Mouse (Mus musculus): ENCODE data around the gene Nrip3. TPM values are rescaled to one million over a fixed set of nuclear protein-coding genes. Genes with fewer than 3 reads are reported as not detected.

The Nrip3 gene
- polyA plus RNA-seq (2016; fragmentation: Nextera tagmentation; extraction: Ambion mirVana), result 1.5 and 2.0 TPM in 2 replicates

DNA sequence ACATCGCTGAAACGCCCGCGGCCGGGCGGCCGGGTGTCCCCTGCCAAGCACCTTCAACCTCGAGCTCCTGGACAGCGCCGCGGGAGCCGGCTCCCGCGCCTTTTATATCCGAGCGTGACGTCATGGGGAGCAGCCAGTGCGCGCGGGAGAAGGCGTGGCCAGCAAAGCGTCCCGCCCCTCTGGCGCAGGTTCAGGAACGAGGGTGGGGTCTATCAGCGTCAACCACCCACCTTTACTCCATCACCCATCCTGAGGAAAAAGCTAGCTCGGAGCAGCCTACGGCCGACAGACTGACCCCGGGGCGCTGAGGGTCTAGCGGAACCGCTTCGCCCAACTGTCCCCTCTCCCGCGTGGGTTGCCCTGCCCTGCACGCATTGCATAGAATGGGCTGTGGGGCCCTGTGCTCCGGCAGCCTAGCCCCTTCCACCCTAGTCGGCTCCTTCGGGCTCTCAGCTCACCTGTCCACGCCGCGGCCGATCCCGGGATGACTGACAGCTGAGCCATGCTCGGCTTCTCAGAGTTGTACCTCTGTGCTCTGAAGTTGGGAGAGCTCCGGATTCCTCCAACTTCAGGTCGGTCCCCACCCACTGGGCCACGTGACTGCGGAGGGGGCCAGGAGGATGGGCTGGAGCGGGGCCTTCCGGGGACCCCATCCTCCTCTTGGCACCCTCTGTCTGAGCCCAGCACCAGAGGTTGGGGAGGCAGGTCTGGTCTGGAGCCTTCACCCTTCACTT lies at the start of gene Nrip3:
Gene Nrip3 (minus strand): TSS at position 556 of the 734 bp plus-strand sequence.
- H3K36me3 ChIP-seq, result no peaks in the 10 kb centered on the region
- H3K4me1 ChIP-seq, result peaks cover 17% of the 10 kb centered on the region
- peak within 1 kb of the TSS; percentile 63; the same call in 1 of the 2 replicates for H3K27ac ChIP-seq (replicated peaks)
- H3K27me3 ChIP-seq (ENCODE audit: low read depth, poor library complexity, severe bottlenecking), result peaks cover 61% of the 10 kb centered on the region
- DNase-seq (ENCODE audit: low spot score), result peak; percentile 84
- WGBS, result 2% methylated on average over 52 of the region's 52 CpGs
- H3K9me3 ChIP-seq (replicated peaks), result no peaks in the 10 kb centered on the region
- peak within 1 kb of the TSS; percentile 61 for H3K4me3 ChIP-seq

DNA sequence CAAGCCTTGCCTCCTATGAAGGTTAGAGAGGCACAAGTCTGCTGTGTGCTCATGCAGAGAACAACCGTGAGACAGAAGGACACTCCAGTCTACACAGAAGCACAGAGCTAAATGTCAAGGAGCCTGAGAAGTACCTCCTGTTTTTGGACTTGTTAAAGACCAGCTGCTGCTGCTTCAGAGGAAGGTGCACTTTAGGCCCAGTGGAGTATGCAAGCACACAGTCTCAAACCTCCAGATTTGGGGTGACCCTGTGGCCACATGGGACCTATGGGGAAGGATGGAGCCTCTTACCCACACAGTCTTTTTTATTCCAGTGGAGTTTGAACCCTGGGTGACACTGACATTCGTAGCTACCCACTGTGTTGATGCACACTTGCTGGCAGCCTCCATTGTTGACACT lies 49.6 kb upstream of the Nrip3 start:
- WGBS, result 84% methylated on average over 2 of the region's 2 CpGs
- no peak for DNase-seq (ENCODE audit: low spot score)

DNA sequence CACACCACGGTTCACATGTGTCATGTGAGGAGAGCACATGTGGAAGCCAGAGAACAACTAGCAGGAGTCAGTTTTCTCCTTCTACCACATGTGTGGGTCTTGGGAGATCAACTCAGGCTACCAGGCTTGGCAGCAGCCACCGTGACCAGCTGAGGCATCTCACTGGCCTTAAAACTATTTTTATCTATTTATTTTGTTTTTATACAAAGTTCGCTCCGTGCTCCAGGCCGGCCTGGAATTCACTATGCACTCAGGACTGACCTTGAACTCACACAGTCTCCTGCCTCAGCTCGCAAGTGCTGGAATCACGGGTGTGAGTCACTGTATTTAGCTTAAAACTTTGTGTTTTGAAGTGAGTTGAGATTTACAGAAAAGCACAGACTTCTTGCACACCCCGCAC lies 45.1 kb upstream of the Nrip3 start:
- no peak for DNase-seq (ENCODE audit: low spot score)
- WGBS, result 96% methylated on average over 8 of the region's 8 CpGs
- no peaks in the 10 kb centered on the region for H3K4me1 ChIP-seq
- no peak overlapping the region for H3K27ac ChIP-seq (replicated peaks)
- no peak overlapping the region for H3K4me3 ChIP-seq
- H3K27me3 ChIP-seq (ENCODE audit: low read depth, poor library complexity, severe bottlenecking), result peaks cover 21% of the 10 kb centered on the region; the same call in 1 of the 2 replicates
- H3K36me3 ChIP-seq, result peaks cover 1% of the 10 kb centered on the region; the same call in 1 of the 2 replicates
- H3K9me3 ChIP-seq (replicated peaks), result no peaks in the 10 kb centered on the region

More for the DNA sequence above, 49.6 kb upstream of the Nrip3 start:
- Histone ChIP-seq H3K36me3 (no peaks in the 10 kb centered on the region), H3K27ac (replicated peaks) (no peak overlapping the region), H3K9me3 (replicated peaks) (no peaks in the 10 kb centered on the region), H3K27me3 (ENCODE audit: low read depth, poor library complexity, severe bottlenecking) (peaks cover 11% of the 10 kb centered on the region; the same call in 1 of the 2 replicates), H3K4me1 (no peaks in the 10 kb centered on the region), H3K4me3 (no peak overlapping the region)

DNA sequence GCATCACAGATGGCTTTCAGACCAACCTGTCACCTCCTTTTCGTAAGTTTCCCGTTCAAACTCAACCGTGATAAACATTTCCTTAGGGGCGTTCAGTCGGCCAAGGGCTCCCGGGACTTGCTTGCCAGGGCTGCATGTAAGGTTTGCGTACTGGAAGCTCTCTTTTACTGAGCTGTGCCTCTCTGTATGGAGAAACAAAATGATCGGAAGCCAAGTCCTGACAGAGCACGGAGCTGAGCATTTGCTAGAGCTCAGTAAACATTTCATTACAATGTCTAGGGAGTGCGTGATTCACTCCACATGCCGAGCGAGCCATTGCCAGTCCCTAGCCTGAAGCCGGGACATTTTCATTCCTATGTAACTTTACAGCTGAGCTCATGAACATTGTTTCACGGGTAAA lies 43.5 kb upstream of the Nrip3 start:
- Histone ChIP-seq H3K27ac (replicated peaks) (no peak overlapping the region), H3K4me1 (no peaks in the 10 kb centered on the region), H3K9me3 (replicated peaks) (no peaks in the 10 kb centered on the region), H3K27me3 (ENCODE audit: low read depth, poor library complexity, severe bottlenecking) (peaks cover 16% of the 10 kb centered on the region; the same call in 1 of the 2 replicates), H3K36me3 (peaks cover 3% of the 10 kb centered on the region; the same call in 1 of the 2 replicates), H3K4me3 (no peak overlapping the region)
- WGBS, result 88% methylated on average over 14 of the region's 14 CpGs
- no peak for DNase-seq (ENCODE audit: low spot score)

DNA sequence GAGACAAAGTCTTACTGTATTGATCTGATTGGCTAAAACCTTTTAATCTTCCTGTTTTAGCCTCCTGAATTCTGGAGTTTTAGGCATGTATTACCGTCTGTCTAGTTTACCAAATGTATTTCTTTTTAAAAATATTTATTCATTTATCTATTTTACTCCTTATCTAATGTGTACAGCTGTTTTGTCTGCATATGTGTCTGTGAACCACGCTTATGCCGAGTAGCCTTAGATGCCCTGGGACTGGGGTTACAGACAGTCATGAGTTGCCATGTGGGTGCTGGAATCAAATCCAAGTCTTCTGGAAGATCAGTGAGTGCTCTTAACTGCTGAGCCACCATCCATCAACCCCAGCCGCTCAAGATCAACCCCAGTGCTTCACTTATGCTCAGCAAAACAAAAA lies 36.8 kb upstream of the Nrip3 start:
- Histone ChIP-seq H3K27ac (replicated peaks) (no peak overlapping the region), H3K4me1 (peaks cover 15% of the 10 kb centered on the region), H3K4me3 (no peak overlapping the region), H3K9me3 (replicated peaks) (no peaks in the 10 kb centered on the region), H3K27me3 (ENCODE audit: low read depth, poor library complexity, severe bottlenecking) (peaks cover 41% of the 10 kb centered on the region), H3K36me3 (peaks cover 7% of the 10 kb centered on the region; the same call in 1 of the 2 replicates)
- DNase-seq (ENCODE audit: low spot score), result no peak
- WGBS, result 91% methylated on average over 4 of the region's 4 CpGs

DNA sequence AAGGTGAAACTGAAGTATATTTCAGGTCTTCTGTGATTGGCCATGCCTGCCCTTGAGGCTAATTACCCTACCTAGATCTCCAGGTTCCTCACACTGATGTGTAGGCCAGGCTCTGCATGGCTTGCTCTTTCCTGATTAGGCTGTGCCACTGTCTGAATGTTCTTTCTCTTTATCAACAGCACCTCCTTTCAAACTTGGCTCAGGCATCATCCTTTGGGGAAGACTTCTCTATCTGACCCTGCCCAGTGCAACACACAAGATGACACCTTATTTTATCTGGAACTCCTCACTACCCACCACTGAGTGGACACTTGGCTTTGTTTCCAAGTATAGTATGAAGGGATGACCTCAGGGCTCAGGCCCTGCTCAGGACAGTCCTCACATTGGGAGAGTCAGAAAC lies 36.1 kb upstream of the Nrip3 start:
- no peak overlapping the region for H3K27ac ChIP-seq (replicated peaks)
- H3K4me1 ChIP-seq, result peaks cover 21% of the 10 kb centered on the region
- peaks cover 7% of the 10 kb centered on the region; the same call in 1 of the 2 replicates for H3K36me3 ChIP-seq
- peaks cover 40% of the 10 kb centered on the region for H3K27me3 ChIP-seq (ENCODE audit: low read depth, poor library complexity, severe bottlenecking)
- no peaks in the 10 kb centered on the region for H3K9me3 ChIP-seq (replicated peaks)
- DNase-seq (ENCODE audit: low spot score), result no peak
- H3K4me3 ChIP-seq, result no peak overlapping the region

DNA sequence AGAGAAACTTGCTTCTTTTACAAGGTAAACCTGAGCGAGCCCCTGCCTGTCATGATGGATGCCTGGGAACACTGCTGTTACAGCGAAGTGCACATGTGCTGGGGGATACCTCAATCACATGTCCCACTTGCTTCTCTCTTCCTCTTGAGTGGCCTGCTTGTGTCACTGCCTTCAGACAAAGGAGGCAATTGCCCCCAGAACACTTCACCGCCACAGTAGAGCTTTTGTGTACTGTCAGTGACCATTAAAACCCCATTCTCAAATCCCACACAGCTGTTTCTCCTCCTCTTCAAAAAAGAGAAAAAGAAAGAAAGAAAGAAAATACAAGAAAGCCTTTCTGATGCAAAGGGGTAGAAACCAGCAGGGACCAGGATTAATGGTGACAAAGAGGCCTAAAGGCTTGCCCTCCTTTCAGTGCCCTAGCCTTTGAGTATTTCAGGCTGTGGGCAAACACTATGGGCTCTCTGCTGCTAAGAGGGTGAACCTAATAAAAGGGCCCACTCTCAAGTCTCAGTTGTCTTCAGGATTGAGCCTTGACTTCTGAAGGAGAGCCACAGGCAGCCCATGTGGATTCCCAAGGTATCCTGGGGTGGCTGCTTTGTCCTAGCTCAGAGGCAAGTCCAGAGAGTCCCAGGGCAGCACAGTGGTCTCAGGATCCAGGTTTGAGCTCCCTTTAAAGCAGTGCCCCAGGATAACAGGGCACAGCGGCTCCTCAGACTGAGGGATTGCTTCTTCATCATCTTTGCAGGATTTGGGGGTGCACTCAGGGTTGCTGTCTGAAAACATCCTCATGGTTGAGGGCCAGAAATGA lies 31.7 kb upstream of the Nrip3 start:
- peak; percentile 46 for DNase-seq (ENCODE audit: low spot score)
- peaks cover 81% of the 10 kb centered on the region for H3K27me3 ChIP-seq (ENCODE audit: low read depth, poor library complexity, severe bottlenecking)

DNA sequence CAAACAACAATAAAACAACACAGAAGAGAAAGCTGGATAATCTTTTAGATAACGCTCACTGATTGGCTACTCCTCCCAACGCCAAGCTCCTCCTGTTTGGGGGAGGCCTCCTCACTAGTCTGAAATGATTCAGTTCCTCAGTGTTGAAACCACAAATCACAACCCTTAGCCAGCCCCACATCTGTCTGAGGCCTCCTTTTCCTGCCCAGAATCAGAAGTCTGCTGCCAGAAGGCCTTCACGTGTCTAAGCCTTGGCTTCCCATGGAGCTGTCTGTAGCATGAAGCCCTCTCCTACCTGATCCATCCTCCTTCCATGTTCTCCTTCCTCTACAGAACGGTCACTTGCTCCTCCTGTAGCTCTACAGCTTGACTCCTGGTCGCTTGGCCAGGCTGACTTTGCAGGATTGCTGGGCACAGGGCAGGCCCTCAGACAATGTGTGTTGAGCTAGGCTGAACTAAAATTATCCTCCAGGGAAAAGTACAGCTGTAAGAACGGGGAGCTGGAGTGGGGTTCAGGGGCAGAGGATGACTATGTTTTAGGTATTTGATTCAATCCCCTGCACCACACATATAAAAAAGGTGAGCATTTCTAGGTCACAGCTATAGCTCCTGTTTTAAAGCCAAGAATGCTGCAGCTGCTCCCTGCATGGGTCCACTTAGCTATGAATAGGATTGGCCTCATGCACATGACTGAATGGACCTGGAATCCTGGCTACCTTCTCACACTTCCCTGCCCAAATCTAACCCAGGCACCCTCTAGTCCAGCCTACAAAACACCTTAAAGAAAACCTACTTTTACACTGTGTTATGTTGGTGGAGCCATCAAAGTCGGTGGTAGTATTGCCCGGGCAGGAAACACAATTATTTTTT lies 26.0 kb upstream of the Nrip3 start:
- 84% methylated on average over 8 of the region's 8 CpGs for WGBS
- no peak overlapping the region for H3K27ac ChIP-seq (replicated peaks)
- no peak for DNase-seq (ENCODE audit: low spot score)
- 0 out of 2 replicates have a peak, but pooled peaks cover 2% of the 10 kb centered on the region for H3K36me3 ChIP-seq
- H3K27me3 ChIP-seq (ENCODE audit: low read depth, poor library complexity, severe bottlenecking), result peaks cover 63% of the 10 kb centered on the region
- no peak overlapping the region for H3K4me3 ChIP-seq
- H3K9me3 ChIP-seq (replicated peaks), result no peaks in the 10 kb centered on the region
- H3K4me1 ChIP-seq, result peaks cover 6% of the 10 kb centered on the region

More for the DNA sequence above, 31.7 kb upstream of the Nrip3 start:
- Histone ChIP-seq H3K9me3 (replicated peaks) (no peaks in the 10 kb centered on the region), H3K4me3 (no peak overlapping the region; the same call in 1 of the 2 replicates), H3K27ac (replicated peaks) (peak overlapping the region; percentile 75), H3K36me3 (0 out of 2 replicates have a peak, but pooled peaks cover 7% of the 10 kb centered on the region), H3K4me1 (peaks cover 28% of the 10 kb centered on the region)
- 18% methylated on average over 4 of the region's 4 CpGs for WGBS

DNA sequence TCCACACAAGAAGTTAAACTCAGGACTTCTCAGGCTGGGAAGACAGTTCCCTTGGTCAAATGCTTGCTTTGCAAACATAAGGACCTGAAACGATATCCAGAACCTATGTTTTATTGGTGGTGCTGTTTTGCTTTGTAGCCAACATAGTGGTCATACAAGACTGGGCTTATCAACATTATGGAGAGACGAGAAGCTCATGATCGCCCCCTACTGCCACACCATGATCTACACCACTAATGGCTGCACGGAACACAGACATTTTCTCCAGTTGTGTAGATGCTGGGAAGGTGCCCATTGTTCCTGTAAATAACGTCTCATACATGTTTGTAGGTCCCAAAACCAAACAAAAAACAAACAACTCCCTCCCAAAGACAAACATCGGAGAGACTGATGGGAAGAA lies 23.0 kb upstream of the Nrip3 start:
- Histone ChIP-seq H3K4me3 (no peak overlapping the region), H3K36me3 (no peaks in the 10 kb centered on the region), H3K4me1 (no peaks in the 10 kb centered on the region), H3K27ac (replicated peaks) (no peak overlapping the region), H3K27me3 (ENCODE audit: low read depth, poor library complexity, severe bottlenecking) (peaks cover 45% of the 10 kb centered on the region), H3K9me3 (replicated peaks) (no peaks in the 10 kb centered on the region)
- WGBS, result 76% methylated on average over 6 of the region's 6 CpGs
- DNase-seq (ENCODE audit: low spot score), result no peak

DNA sequence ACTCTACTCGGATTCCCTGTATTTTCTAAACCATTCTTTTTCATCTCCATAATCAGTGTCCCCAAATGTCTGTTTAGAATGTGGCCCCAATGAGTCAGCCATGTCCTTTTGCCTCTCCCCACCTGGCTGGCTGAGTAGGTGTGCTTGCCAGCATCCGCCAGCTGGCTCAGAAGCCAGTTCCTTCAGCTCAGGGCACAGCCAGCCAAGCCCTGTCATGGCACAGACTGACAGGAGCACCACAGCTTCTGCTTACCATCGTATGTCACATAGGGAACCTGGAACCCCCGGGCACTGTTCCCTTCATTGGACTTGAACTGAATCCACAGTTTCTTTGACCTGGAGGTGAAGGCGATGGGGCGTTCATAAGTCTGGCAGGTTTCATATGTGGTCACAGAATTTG lies 22.5 kb upstream of the Nrip3 start:
- Histone ChIP-seq H3K9me3 (replicated peaks) (no peaks in the 10 kb centered on the region), H3K27ac (replicated peaks) (no peak overlapping the region), H3K4me3 (no peak overlapping the region), H3K36me3 (no peaks in the 10 kb centered on the region), H3K27me3 (ENCODE audit: low read depth, poor library complexity, severe bottlenecking) (peaks cover 40% of the 10 kb centered on the region), H3K4me1 (no peaks in the 10 kb centered on the region)
- 91% methylated on average over 6 of the region's 6 CpGs for WGBS
- no peak for DNase-seq (ENCODE audit: low spot score)

DNA sequence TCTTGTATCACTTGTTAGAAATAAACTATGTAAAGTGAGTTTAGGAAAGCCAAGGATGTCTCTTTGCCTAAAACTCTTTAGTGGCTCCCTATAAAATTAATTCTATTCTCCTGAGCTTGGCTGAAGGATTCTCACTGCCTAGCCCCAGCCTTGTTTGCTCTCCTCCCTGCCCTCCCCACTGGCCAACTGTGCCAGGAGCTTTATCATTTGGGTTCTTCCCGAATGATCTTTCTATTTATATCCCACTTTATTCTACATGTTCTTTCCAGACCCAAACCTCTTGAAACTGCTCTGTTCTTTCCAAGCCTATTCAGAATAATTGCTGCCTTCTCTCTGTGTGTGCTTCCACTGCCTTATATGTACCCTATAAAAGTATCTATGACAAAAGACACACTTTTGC lies 21.7 kb upstream of the Nrip3 start:
- no peak overlapping the region for H3K27ac ChIP-seq (replicated peaks)
- H3K9me3 ChIP-seq (replicated peaks), result no peaks in the 10 kb centered on the region
- no peak overlapping the region for H3K4me3 ChIP-seq
- DNase-seq (ENCODE audit: low spot score), result no peak
- H3K36me3 ChIP-seq, result no peaks in the 10 kb centered on the region
- peaks cover 32% of the 10 kb centered on the region; the same call in 1 of the 2 replicates for H3K27me3 ChIP-seq (ENCODE audit: low read depth, poor library complexity, severe bottlenecking)
- 86% methylated on average over 1 of the region's 1 CpGs for whole genome bisulfite sequencing
- H3K4me1 ChIP-seq, result no peaks in the 10 kb centered on the region

DNA sequence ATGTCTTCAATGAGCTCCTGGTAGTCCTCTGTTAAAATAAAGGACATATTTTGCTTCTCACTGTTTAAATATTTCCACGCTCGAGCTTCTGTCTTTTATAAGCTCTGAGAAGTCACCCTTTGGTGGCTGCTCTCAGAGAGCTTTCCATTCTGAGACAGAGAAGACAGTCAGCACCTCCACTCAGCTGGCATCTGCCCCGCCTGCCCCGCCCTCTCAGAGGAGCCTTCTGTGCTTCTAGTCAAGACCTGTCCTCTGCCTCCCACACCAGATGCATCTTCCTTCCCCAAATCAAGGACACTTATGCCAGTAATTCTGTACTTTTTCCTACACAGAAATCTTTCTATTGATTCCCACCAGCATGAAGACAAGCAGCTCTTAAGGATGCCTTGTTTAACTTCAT lies 18.8 kb upstream of the Nrip3 start:
- DNase-seq (ENCODE audit: low spot score), result no peak
- H3K27me3 ChIP-seq (ENCODE audit: low read depth, poor library complexity, severe bottlenecking), result peaks cover 12% of the 10 kb centered on the region; the same call in 1 of the 2 replicates
- no peak overlapping the region for H3K4me3 ChIP-seq
- 90% methylated on average over 4 of the region's 4 CpGs for WGBS
- H3K4me1 ChIP-seq, result no peaks in the 10 kb centered on the region
- H3K9me3 ChIP-seq (replicated peaks), result no peaks in the 10 kb centered on the region
- H3K27ac ChIP-seq (replicated peaks), result no peak overlapping the region
- no peaks in the 10 kb centered on the region for H3K36me3 ChIP-seq

Data from midbrain, embryonic 10.5 days (tissue).